Mouse (Mus musculus): Measurements from ENCODE around the gene Sod1. TPM values are rescaled to one million over a fixed set of nuclear protein-coding genes. Genes with fewer than 3 reads are reported as not detected.

Sod1 gene
- polyA plus RNA-seq, 1 experiment from 2014 or later = 1,024 TPM

- 94% methylated on average over 4 of the region's 4 CpGs for WGBS
- Histone ChIP-seq H3K4me3 (ENCODE audit: low read depth, low read length) (no peak overlapping the region), H3K27ac (ENCODE audit: low read depth, low read length) (no peak overlapping the region), H3K36me3 (ENCODE audit: control insufficient read depth, insufficient read depth, low read length) (peaks cover 21% of the 10 kb centered on the region), H3K9ac (replicated peaks; ENCODE audit: low read depth, low read length) (no peak overlapping the region), H3K4me1 (ENCODE audit: control insufficient read depth, insufficient read depth, low read length) (no peaks in the 10 kb centered on the region), H3K4me2 (ENCODE audit: low read depth, low read length) (no peak overlapping the region), H3K27me3 (ENCODE audit: control insufficient read depth, insufficient read depth, low read length) (no peaks in the 10 kb centered on the region), H3K9me3 (ENCODE audit: control insufficient read depth, low read length) (no peaks in the 10 kb centered on the region)
- no peak for ATAC-seq (ENCODE audit: low read depth)
Measured at GRCm38 (mm10) chr16:90260097-90260496, 39.5 kb downstream of the Sod1 start.

- no peak overlapping the region for H3K27ac ChIP-seq (ENCODE audit: low read depth, low read length)
- H3K27me3 ChIP-seq (ENCODE audit: control insufficient read depth, insufficient read depth, low read length) = no peaks in the 10 kb centered on the region
- H3K9ac ChIP-seq (replicated peaks; ENCODE audit: low read depth, low read length) = no peak overlapping the region
- 97% methylated on average over 2 of the region's 2 CpGs for WGBS
- H3K4me2 ChIP-seq (ENCODE audit: low read depth, low read length) = no peak overlapping the region
- no peaks in the 10 kb centered on the region for H3K9me3 ChIP-seq (ENCODE audit: control insufficient read depth, low read length)
- H3K4me1 ChIP-seq (ENCODE audit: control insufficient read depth, insufficient read depth, low read length) = no peaks in the 10 kb centered on the region
- H3K36me3 ChIP-seq (ENCODE audit: control insufficient read depth, insufficient read depth, low read length) = peaks cover 17% of the 10 kb centered on the region
- no peak overlapping the region for H3K4me3 ChIP-seq (ENCODE audit: low read depth, low read length)
- ATAC-seq (ENCODE audit: low read depth) = no peak
Measured at GRCm38 (mm10) chr16:90261791-90262190, 41.2 kb downstream of the Sod1 start.

DNA sequence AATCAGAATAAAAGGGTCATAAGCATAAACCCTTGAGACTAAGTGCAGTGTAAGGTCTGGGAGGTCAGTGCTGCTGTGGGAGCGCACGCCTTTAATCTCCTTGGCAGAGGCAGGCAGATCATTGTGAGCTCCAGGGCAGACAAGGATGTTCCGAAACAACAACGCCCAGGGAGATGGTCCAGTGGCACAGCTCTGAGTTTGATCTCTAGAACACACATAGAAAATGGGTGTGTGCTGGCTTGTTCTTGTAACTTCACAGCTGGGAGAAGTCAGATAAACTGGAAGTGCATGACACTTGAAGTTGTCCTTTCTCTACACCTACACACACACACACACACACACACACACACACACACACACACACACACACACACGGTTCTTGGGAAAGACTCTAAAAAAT is 43.5 kb downstream of the Sod1 start:
- 84% methylated on average over 5 of the region's 5 CpGs for WGBS
- no peaks in the 10 kb centered on the region for H3K9me3 ChIP-seq (ENCODE audit: control insufficient read depth, low read length)
- peaks cover 6% of the 10 kb centered on the region; the same call in 1 of the 2 replicates for H3K36me3 ChIP-seq (ENCODE audit: control insufficient read depth, insufficient read depth, low read length)
- no peak for ATAC-seq (ENCODE audit: low read depth)
- no peak overlapping the region for H3K4me2 ChIP-seq (ENCODE audit: low read depth, low read length)
- no peak overlapping the region for H3K9ac ChIP-seq (replicated peaks; ENCODE audit: low read depth, low read length)
- H3K4me1 ChIP-seq (ENCODE audit: control insufficient read depth, insufficient read depth, low read length) = no peaks in the 10 kb centered on the region
- H3K27ac ChIP-seq (ENCODE audit: low read depth, low read length) = no peak overlapping the region
- H3K4me3 ChIP-seq (ENCODE audit: low read depth, low read length) = no peak overlapping the region
- H3K27me3 ChIP-seq (ENCODE audit: control insufficient read depth, insufficient read depth, low read length) = no peaks in the 10 kb centered on the region

GRCm38 (mm10) chr16:90265106-90265505 is 44.6 kb downstream of the Sod1 start:
- Histone ChIP-seq H3K27ac (ENCODE audit: low read depth, low read length) (no peak overlapping the region), H3K4me3 (ENCODE audit: low read depth, low read length) (no peak overlapping the region), H3K4me1 (ENCODE audit: control insufficient read depth, insufficient read depth, low read length) (no peaks in the 10 kb centered on the region), H3K27me3 (ENCODE audit: control insufficient read depth, insufficient read depth, low read length) (no peaks in the 10 kb centered on the region), H3K4me2 (ENCODE audit: low read depth, low read length) (no peak overlapping the region), H3K9ac (replicated peaks; ENCODE audit: low read depth, low read length) (no peak overlapping the region), H3K36me3 (ENCODE audit: control insufficient read depth, insufficient read depth, low read length) (no peaks in the 10 kb centered on the region; the same call in 1 of the 2 replicates), H3K9me3 (ENCODE audit: control insufficient read depth, low read length) (no peaks in the 10 kb centered on the region)
- ATAC-seq (ENCODE audit: low read depth) = no peak
- WGBS = 94% methylated on average over 1 of the region's 1 CpGs

DNA sequence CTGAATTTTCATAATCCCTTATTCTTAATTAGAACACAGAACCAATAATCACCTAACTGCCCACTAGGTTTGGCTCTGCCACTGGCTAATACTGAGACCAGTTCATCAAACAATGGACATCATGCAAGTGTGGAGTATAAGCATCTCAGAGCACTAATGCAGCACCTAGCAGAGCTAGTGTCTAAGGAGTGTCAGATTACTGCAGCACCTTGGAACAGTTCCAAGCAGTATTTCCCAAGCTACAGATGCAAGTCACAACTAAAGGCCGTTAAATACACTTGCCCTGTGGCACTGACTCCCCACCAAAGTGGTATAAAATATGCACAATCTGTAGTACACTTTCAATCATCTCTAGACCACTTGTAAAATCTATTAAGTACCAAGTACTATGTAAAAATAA is 46.0 kb downstream of the Sod1 start:
- no peaks in the 10 kb centered on the region for H3K27me3 ChIP-seq (ENCODE audit: control insufficient read depth, insufficient read depth, low read length)
- H3K4me3 ChIP-seq (ENCODE audit: low read depth, low read length) = no peak overlapping the region
- H3K4me2 ChIP-seq (ENCODE audit: low read depth, low read length) = no peak overlapping the region
- 8% methylated on average over 1 of the region's 1 CpGs for WGBS
- H3K9me3 ChIP-seq (ENCODE audit: control insufficient read depth, low read length) = no peaks in the 10 kb centered on the region
- no peaks in the 10 kb centered on the region for H3K4me1 ChIP-seq (ENCODE audit: control insufficient read depth, insufficient read depth, low read length)
- ATAC-seq (ENCODE audit: low read depth) = no peak
- H3K27ac ChIP-seq (ENCODE audit: low read depth, low read length) = no peak overlapping the region
- H3K36me3 ChIP-seq (ENCODE audit: control insufficient read depth, insufficient read depth, low read length) = no peaks in the 10 kb centered on the region
- no peak overlapping the region for H3K9ac ChIP-seq (replicated peaks; ENCODE audit: low read depth, low read length)

DNA sequence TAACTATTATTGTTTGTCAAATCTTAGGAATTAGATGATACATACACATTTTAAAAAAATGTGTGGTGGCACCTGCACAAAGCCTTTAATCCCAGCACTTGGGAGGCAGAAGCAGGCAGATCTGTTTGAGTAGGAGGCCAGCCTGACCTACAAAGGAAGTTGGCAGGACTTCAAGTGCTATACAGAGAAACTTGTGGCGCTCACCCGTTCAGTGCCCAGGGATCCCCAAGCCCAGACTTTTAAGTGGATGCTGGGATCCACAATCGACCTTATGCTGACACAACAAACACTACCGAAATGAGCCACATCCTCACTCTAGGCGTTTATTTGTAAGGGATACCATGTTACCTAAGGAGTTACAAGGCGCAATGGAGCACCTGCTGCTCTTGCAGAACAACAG is 55.0 kb downstream of the Sod1 start:
- 87% methylated on average over 6 of the region's 6 CpGs for WGBS
- H3K4me3 ChIP-seq (ENCODE audit: low read depth, low read length) = no peak overlapping the region
- H3K36me3 ChIP-seq (ENCODE audit: control insufficient read depth, insufficient read depth, low read length) = no peaks in the 10 kb centered on the region
- no peak for ATAC-seq (ENCODE audit: low read depth)
- 0 out of 2 replicates have a peak, but pooled peaks cover 3% of the 10 kb centered on the region for H3K4me1 ChIP-seq (ENCODE audit: control insufficient read depth, insufficient read depth, low read length)
- H3K9ac ChIP-seq (replicated peaks; ENCODE audit: low read depth, low read length) = no peak overlapping the region
- no peak overlapping the region for H3K4me2 ChIP-seq (ENCODE audit: low read depth, low read length)
- no peaks in the 10 kb centered on the region for H3K9me3 ChIP-seq (ENCODE audit: control insufficient read depth, low read length)
- H3K27me3 ChIP-seq (ENCODE audit: control insufficient read depth, insufficient read depth, low read length) = no peaks in the 10 kb centered on the region
- no peak overlapping the region for H3K27ac ChIP-seq (ENCODE audit: low read depth, low read length)

Other genes starting within 250 kb of the Sod1 start
- 24.4 and 34.8 TPM in 2 replicates for gene Tiam1, start 77.0 kb upstream of the Sod1 start, polyA plus RNA-seq (2014; fragmentation: Nextera tagmentation; extraction: Ambion mirVana)
- gene Scaf4, start 63.7 kb downstream of the Sod1 start, polyA plus RNA-seq (2014; fragmentation: Nextera tagmentation; extraction: Ambion mirVana) = 23.9 and 27.0 TPM in 2 replicates
- 7.4 and 8.0 TPM in 2 replicates for gene Hunk, start 165.3 kb downstream of the Sod1 start, polyA plus RNA-seq (2014; fragmentation: Nextera tagmentation; extraction: Ambion mirVana)

Data from neural tube, embryonic 14.5 days (tissue).